Mouse (Mus musculus): ENCODE measurements around the gene Lypd6b.

The Lypd6b gene

DNA sequence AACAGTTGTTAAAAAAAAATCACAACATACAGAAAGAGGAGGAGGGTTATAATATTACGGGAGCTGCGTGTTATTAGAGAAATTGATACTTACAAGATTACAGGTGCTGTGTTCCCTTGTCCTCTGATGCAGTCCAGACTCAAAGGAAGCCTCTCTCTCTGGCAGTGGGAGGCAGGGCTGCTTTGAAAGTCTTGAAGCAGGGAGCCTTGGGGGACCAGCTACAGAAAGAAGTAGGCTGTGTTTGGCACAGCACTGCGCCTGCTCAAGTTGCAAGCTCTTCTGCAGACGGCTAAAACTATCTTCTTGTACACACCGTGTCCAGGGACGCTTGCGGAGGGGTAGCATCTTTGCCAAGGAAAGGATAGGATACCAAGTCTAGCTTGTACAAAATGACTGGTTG, 51.1 kb downstream of the Lypd6b start:
- no peaks in the 10 kb centered on the region for H3K27me3 ChIP-seq (ENCODE audit: insufficient read depth, low read length)
- no peak overlapping the region for H3K4me3 ChIP-seq (replicated peaks; ENCODE audit: low read length)
- H3K4me1 ChIP-seq (replicated peaks; ENCODE audit: low read depth, low read length), result no peaks in the 10 kb centered on the region; the same call in 1 of the 2 replicates

DNA sequence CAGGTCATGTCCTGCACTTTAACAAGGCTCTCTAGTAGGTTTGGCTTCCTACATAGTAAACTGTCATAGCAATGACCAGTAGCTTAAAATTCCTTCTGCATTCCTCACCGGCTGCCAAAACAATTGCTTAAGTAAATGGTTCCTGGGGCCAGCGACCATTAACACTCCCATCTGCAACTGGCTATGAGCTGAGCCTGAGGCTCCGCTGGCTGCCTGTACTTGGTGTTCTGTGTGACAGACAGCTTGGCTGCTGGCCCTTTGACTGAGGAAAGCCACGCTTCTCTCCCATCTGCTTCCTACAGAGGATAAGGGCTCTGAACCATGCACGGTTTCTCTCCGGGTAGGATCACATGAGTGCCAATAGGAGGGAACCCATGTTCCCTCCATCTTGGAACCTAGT, 53.1 kb downstream of the Lypd6b start:
- TF ChIP-seq CTCF (conservative IDR thresholded peaks at IDR 0.05; ENCODE audit: low read length) (no peak), POU5F1 (IDR thresholded peaks at IDR 0.05; ENCODE audit: borderline replicate concordance, low read length) (no peak)

More for the DNA sequence above, 51.1 kb downstream of the Lypd6b start:
- Histone ChIP-seq H3K9me3 (ENCODE audit: low read length) (peaks cover 13% of the 10 kb centered on the region), H3K36me3 (ENCODE audit: insufficient read depth, low read length) (no peaks in the 10 kb centered on the region)
- no peak for TF ChIP-seq POU5F1 (IDR thresholded peaks at IDR 0.05; ENCODE audit: borderline replicate concordance, low read length)
- TF ChIP-seq CTCF (conservative IDR thresholded peaks at IDR 0.05; ENCODE audit: low read length), result no peak
- no peak for TF ChIP-seq NANOG (IDR thresholded peaks at IDR 0.05; ENCODE audit: borderline replicate concordance, low read length)

DNA sequence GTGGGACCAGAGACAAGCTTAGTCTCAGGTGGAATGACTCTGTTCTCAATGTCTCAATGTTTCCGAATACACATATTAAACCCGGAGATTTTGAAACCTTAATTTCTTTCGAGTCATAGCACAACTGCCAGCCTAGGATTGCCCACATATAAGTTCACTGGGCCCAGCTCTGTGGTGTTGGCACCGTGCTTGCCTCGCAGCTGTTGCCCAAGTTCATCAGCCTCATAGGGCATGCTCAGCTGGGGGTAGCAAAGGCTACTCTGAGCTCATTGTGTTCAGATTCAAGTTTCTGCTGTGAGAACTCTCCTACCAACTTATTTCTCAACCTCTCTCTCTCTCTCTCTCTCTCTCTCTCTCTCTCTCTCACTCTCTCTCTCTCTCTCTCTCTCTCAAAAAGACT, 53.6 kb downstream of the Lypd6b start:
- no peak overlapping the region for H3K4me3 ChIP-seq (replicated peaks; ENCODE audit: low read length)
- H3K4me1 ChIP-seq (replicated peaks; ENCODE audit: low read depth, low read length), result peaks cover 7% of the 10 kb centered on the region
- no peaks in the 10 kb centered on the region for H3K36me3 ChIP-seq (ENCODE audit: insufficient read depth, low read length)
- TF ChIP-seq POU5F1 (IDR thresholded peaks at IDR 0.05; ENCODE audit: borderline replicate concordance, low read length) (no peak), CTCF (conservative IDR thresholded peaks at IDR 0.05; ENCODE audit: low read length) (no peak), NANOG (IDR thresholded peaks at IDR 0.05; ENCODE audit: borderline replicate concordance, low read length) (no peak)
- no peaks in the 10 kb centered on the region for H3K27me3 ChIP-seq (ENCODE audit: insufficient read depth, low read length)
- peaks cover 13% of the 10 kb centered on the region for H3K9me3 ChIP-seq (ENCODE audit: low read length)

More for the DNA sequence above, 53.1 kb downstream of the Lypd6b start:
- no peak overlapping the region for H3K4me3 ChIP-seq (replicated peaks; ENCODE audit: low read length)
- peaks cover 13% of the 10 kb centered on the region for H3K9me3 ChIP-seq (ENCODE audit: low read length)
- H3K4me1 ChIP-seq (replicated peaks; ENCODE audit: low read depth, low read length), result peaks cover 7% of the 10 kb centered on the region
- H3K36me3 ChIP-seq (ENCODE audit: insufficient read depth, low read length), result no peaks in the 10 kb centered on the region
- no peaks in the 10 kb centered on the region for H3K27me3 ChIP-seq (ENCODE audit: insufficient read depth, low read length)

DNA sequence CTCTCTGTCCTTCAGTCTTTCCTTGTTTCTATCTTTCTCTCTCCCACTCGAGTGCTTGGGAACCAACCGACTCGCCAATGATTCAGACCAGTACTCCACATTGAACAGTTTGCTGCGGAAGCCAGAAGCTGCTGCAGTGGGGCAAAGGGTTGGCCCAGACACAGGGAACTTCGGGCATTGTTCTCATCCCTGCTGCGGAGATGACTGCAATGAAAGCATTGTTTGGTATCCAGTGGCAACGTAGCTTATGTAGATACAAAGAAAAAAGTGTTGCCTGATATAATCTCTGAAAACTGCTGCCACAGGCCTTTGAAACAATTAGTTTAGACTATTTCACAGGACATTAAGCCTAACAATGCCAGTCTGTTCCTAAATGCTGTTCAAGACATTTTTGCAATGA, 57.6 kb downstream of the Lypd6b start:
- Histone ChIP-seq H3K4me1 (replicated peaks; ENCODE audit: low read depth, low read length) (peaks cover 7% of the 10 kb centered on the region), H3K27me3 (ENCODE audit: insufficient read depth, low read length) (no peaks in the 10 kb centered on the region), H3K36me3 (ENCODE audit: insufficient read depth, low read length) (no peaks in the 10 kb centered on the region), H3K9me3 (ENCODE audit: low read length) (peaks cover 8% of the 10 kb centered on the region), H3K4me3 (replicated peaks; ENCODE audit: low read length) (no peak overlapping the region)
- TF ChIP-seq NANOG (IDR thresholded peaks at IDR 0.05; ENCODE audit: borderline replicate concordance, low read length) (no peak), POU5F1 (IDR thresholded peaks at IDR 0.05; ENCODE audit: borderline replicate concordance, low read length) (no peak), CTCF (conservative IDR thresholded peaks at IDR 0.05; ENCODE audit: low read length) (no peak)

DNA sequence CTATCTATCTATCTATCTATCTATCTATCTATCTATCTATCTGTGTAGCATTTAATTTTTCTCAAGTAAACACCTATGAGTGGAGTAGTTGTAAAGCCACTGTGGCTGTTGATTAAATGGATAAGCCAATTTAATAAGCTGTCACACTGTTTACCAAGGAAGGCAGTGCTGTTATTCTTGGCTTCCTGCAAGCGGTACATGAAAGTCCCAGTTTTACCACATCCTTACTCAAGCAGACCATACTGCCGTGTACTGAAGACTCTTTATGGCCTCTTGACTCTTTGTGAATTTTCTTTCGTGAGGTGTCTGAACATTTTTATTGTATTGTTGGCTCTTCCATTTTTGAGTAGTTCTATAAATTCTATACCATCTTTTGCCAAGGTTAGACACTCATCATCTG, 58.6 kb downstream of the Lypd6b start:
- no peak overlapping the region for H3K4me3 ChIP-seq (replicated peaks; ENCODE audit: low read length)
- H3K36me3 ChIP-seq (ENCODE audit: insufficient read depth, low read length), result no peaks in the 10 kb centered on the region
- no peaks in the 10 kb centered on the region for H3K9me3 ChIP-seq (ENCODE audit: low read length)
- peaks cover 7% of the 10 kb centered on the region for H3K4me1 ChIP-seq (replicated peaks; ENCODE audit: low read depth, low read length)
- TF ChIP-seq POU5F1 (IDR thresholded peaks at IDR 0.05; ENCODE audit: borderline replicate concordance, low read length), result no peak
- TF ChIP-seq NANOG (IDR thresholded peaks at IDR 0.05; ENCODE audit: borderline replicate concordance, low read length), result no peak
- no peak for TF ChIP-seq CTCF (conservative IDR thresholded peaks at IDR 0.05; ENCODE audit: low read length)
- no peaks in the 10 kb centered on the region for H3K27me3 ChIP-seq (ENCODE audit: insufficient read depth, low read length)

DNA sequence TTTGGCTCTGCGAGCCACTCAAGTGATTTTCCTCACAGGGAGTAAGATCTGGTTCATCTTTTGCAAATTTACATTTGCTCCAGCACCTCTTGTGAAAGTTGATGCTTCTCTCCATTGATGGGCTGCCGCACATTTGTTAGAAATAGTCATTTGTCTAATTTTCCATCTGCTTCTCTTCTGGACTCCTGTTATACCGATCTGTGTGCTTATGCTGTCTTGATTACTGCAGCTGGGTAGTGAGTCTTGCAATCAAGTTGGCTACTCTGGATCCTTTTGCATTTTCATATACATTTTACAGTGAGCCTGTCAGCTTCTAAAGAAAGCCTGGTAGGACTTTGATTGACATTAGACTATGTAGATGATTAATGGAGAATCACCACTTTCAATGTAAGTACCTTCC, 59.4 kb downstream of the Lypd6b start:
- peaks cover 7% of the 10 kb centered on the region for H3K4me1 ChIP-seq (replicated peaks; ENCODE audit: low read depth, low read length)
- H3K4me3 ChIP-seq (replicated peaks; ENCODE audit: low read length), result no peak overlapping the region
- H3K36me3 ChIP-seq (ENCODE audit: insufficient read depth, low read length), result no peaks in the 10 kb centered on the region

DNA sequence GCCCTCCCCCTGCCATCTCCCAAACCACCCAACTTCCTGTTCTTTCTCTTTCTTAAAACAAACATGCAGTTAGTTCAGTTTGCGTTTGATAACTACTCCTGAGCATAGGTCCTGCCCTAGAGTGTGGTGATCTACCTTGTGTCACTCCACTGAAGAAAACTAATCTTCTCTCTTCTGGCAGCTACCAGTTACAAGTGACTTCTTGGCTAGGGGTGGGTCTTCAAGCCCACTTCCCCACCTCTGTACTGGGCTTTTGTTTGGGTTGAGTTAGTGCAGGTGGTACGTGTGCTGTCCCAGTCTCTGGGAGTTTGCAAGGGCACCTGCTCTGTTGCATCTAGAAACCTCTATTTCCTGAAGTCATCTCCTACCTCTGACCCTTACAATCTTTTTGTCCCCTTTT, 60.3 kb downstream of the Lypd6b start:
- H3K4me1 ChIP-seq (replicated peaks; ENCODE audit: low read depth, low read length), result peaks cover 7% of the 10 kb centered on the region
- H3K4me3 ChIP-seq (replicated peaks; ENCODE audit: low read length), result no peak overlapping the region
- no peaks in the 10 kb centered on the region for H3K27me3 ChIP-seq (ENCODE audit: insufficient read depth, low read length)
- no peaks in the 10 kb centered on the region for H3K36me3 ChIP-seq (ENCODE audit: insufficient read depth, low read length)
- TF ChIP-seq CTCF (conservative IDR thresholded peaks at IDR 0.05; ENCODE audit: low read length), result no peak
- no peak for TF ChIP-seq NANOG (IDR thresholded peaks at IDR 0.05; ENCODE audit: borderline replicate concordance, low read length)
- no peak for TF ChIP-seq POU5F1 (IDR thresholded peaks at IDR 0.05; ENCODE audit: borderline replicate concordance, low read length)
- no peaks in the 10 kb centered on the region for H3K9me3 ChIP-seq (ENCODE audit: low read length)

More for the DNA sequence above, 59.4 kb downstream of the Lypd6b start:
- Histone ChIP-seq H3K27me3 (ENCODE audit: insufficient read depth, low read length) (no peaks in the 10 kb centered on the region), H3K9me3 (ENCODE audit: low read length) (no peaks in the 10 kb centered on the region)
- TF ChIP-seq NANOG (IDR thresholded peaks at IDR 0.05; ENCODE audit: borderline replicate concordance, low read length) (no peak), CTCF (conservative IDR thresholded peaks at IDR 0.05; ENCODE audit: low read length) (no peak), POU5F1 (IDR thresholded peaks at IDR 0.05; ENCODE audit: borderline replicate concordance, low read length) (no peak)

DNA sequence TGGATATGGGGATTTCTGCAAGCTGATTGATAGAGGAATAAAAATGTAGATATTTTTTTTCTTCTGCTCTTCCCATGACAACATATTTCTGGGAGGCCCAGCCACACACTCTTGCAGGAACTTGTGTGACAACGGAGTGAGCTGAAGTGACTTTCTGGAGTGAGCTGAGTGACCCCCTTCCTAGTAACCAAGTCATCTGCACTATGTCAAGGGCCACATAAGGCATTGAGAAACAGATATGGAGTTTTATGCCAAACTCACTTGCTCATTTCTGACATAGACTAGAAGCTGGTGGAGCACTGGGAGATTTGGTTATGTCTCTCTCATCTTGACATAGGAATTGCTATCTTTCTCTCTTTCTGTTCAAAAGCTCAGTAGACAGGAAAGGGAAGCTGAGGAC, 62.3 kb downstream of the Lypd6b start:
- Histone ChIP-seq H3K27me3 (ENCODE audit: insufficient read depth, low read length) (no peaks in the 10 kb centered on the region), H3K36me3 (ENCODE audit: insufficient read depth, low read length) (no peaks in the 10 kb centered on the region), H3K4me1 (replicated peaks; ENCODE audit: low read depth, low read length) (peaks cover 7% of the 10 kb centered on the region; the same call in 1 of the 2 replicates), H3K9me3 (ENCODE audit: low read length) (no peaks in the 10 kb centered on the region), H3K4me3 (replicated peaks; ENCODE audit: low read length) (no peak overlapping the region)
- TF ChIP-seq NANOG (IDR thresholded peaks at IDR 0.05; ENCODE audit: borderline replicate concordance, low read length), result no peak
- TF ChIP-seq CTCF (conservative IDR thresholded peaks at IDR 0.05; ENCODE audit: low read length), result no peak
- TF ChIP-seq POU5F1 (IDR thresholded peaks at IDR 0.05; ENCODE audit: borderline replicate concordance, low read length), result no peak

DNA sequence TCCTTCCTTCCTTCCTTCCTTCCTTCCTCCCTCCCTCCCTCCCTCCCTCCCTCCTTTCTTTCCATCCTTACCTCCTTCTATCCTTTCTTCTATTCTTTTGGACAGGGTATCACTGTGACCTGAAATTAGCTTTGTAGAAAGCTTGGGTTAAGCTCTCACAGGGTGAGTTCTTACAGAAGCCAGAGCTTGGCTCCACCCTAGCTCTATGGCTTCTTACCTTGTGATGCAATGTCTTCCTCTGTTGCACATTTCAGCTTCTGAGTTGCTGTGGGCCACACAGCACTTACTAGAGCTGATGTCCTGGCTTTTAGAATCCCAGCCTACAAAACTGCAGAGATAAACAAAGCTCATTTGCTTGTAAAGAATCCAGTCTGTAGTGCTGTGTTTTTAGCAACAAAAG, 64.5 kb downstream of the Lypd6b start:
- H3K4me3 ChIP-seq (replicated peaks; ENCODE audit: low read length), result no peak overlapping the region
- no peaks in the 10 kb centered on the region for H3K9me3 ChIP-seq (ENCODE audit: low read length)
- no peaks in the 10 kb centered on the region for H3K4me1 ChIP-seq (replicated peaks; ENCODE audit: low read depth, low read length)
- no peaks in the 10 kb centered on the region for H3K27me3 ChIP-seq (ENCODE audit: insufficient read depth, low read length)
- TF ChIP-seq CTCF (conservative IDR thresholded peaks at IDR 0.05; ENCODE audit: low read length) (no peak), POU5F1 (IDR thresholded peaks at IDR 0.05; ENCODE audit: borderline replicate concordance, low read length) (no peak), NANOG (IDR thresholded peaks at IDR 0.05; ENCODE audit: borderline replicate concordance, low read length) (no peak)
- no peaks in the 10 kb centered on the region for H3K36me3 ChIP-seq (ENCODE audit: insufficient read depth, low read length)
